Mouse (Mus musculus): Measurements from ENCODE around the gene Mtfp1.
"Not testable (repeated sequence)": the region's sequence is repeated elsewhere in the genome, so short reads cannot be mapped to it uniquely, and the experiment has no call there.

Gene Mtfp1

DNA sequence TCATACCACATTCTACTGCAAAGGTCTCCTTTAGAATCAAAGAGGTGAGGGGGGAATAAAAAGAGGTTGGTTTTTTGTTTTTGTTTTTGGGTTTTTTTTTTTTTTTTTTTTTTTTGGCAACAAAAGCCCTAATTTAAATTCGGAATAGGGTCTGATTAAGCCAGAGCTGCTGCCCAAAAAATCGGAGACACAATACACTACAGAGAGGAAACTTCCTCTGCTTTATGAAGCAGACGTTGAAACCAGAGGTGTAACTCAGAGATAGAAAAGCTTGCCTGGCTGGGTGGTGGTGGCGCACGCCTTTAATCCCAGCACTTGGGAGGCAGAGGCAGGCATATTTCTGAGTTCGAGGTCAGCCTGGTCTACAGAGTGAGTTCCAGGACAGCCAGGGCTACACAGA, 19.3 kb upstream of the Mtfp1 start:
- DNase-seq, result not testable (repeated sequence)

DNA sequence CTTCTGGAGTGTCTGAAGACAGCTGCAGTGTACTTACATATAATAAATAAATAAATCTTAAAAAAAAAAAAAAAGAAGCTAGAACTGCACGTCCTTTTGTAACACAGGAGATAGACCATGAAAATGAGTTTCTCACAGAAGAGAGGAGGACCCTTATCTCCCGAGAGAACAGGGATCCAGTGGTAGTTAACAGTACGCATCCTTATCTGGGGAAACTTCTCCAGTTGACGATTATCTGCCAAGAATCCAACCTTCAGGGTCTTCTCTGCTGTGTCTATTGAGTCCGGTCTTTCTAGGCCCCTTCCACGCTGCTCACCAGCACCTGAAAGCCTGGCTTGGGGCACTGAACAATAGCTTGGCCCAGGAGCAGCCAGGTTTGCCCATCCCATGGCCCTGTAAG, 18.7 kb upstream of the Mtfp1 start:
- no peak for DNase-seq

DNA sequence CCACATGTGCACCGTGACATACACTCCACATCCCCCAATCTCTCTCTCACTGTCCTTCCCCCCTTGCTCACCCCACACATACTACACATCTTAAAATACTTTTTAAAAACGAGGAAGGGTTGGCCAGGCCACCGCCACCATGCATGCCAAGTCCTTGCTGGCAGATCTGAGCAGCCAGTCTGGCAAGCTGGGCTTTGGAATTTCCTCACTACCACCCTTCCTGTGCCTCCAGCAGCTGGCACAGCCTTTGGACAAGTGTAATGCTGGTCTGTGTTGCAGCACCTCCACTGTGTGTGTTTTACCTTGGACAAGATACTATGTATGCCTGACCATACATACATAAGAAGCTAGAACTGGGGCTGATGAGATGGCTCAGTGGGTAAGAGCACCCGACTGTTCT, 18.3 kb upstream of the Mtfp1 start:
- no peak for DNase-seq

DNA sequence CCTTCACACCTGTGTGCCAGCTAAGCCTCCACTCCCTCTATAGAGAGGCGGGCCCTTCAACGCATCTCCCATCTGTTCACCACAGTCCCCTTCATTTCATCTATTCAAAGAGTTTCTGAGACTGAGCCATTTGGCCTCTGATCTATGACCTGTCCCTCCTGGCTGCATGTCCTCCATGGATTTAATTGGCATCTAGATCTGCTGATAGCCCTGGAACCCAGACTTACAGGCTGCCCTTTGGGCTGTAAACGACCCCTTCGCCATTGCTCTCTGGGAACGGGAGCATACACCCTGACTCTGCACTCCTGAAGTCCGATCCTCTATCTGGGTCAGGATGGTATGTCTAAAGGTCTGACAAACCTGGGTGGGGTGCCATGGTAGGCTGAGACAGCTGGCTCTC, 17.6 kb upstream of the Mtfp1 start:
- DNase-seq, result no peak

DNA sequence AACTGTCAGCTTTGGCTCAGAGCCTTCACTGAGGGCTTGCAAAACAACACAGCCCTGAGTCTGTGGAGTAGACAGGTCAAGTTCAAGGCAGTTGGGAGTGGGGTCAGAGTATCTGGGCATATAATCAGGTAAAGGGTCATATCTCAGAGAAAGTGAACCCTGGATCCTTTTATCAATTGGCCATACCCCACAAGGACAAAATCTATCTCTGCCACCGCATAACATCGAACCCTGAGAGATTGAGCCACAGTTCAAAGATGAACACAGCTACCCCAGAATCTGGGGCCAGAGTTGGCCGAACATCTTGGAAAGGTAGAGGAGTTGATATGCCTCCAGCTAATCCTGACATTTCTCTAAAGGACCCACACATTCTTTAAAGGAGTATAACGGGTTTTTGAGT, 16.8 kb upstream of the Mtfp1 start:
- DNase-seq, result no peak

DNA sequence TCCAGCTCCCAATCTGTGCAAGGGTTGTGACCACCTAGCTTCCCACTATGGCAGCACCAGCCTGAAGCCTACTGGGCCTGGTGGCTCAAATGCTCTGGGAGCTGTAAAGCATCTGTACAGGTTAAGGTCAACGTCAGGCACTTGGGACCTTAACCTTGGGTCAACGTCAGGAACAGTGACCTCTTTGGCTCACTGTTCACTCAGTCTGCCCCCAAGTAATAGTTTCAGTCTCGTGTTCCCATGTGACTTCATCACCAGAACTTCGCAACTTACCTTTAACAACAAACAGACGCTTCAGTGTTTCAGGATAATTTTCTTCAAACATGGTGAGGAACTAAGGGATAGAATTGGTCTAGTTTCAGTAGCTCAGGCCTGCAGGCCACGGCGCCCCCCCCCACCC, 13.4 kb upstream of the Mtfp1 start:
- DNase-seq, result no peak

DNA sequence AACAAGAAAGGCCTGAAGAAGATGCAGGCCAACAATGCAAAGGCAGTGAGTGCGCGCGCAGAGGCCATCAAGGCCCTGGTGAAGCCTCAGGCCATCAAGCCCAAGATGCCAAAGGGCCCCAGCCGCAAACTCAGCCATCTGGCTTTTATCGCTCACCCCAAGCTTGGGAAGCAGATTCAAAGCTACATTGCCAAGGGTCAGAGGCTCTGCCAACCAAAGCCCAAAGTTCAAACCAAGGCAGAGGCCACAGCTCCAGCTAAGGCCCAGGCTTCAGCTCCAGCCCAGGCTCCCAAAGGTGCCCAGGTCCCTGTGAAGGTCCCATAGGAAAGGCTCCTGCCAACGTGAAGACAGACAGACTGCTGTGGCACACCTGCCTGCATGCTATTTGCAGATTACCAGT, 12.7 kb upstream of the Mtfp1 start:
- not testable (repeated sequence) for DNase-seq

DNA sequence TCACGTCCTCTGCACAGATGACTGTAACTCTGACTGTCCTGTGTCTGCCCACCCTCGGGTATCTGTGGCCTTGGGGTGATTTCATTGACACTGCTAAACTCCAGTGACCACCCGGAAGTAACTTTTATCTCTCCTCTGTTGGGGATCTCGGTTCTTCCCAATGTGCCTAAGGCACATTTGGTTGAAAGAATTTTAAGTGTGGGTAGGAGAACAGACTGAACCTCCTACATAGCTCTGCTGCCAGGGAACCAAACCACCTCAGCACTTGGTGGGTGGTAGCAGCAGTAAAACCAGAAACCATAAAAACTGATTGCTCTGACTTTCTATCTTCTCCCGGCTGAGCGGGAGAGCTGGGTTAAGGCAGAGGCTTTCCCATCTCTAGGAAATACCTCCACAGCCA, 10.2 kb upstream of the Mtfp1 start:
- no peak for DNase-seq

DNA sequence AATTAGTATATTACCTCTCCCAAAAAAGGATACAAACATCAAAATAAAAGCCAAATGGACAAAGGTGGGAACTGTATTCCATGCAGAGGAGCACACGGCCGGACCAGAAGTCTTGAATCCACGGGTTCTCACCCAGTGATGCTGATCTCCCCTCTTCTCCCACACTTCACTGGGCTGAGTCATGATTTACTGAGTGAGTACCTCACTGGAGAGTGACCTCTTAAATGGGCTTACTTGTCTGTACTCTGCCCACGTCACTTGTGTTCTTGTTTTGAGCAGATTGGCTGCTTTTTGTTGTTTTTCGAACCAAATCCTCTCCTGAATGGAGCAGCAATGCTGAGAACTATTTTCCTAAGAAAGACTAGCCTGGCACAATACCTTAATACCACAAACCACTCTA, 9.7 kb upstream of the Mtfp1 start:
- DNase-seq, result no peak

DNA sequence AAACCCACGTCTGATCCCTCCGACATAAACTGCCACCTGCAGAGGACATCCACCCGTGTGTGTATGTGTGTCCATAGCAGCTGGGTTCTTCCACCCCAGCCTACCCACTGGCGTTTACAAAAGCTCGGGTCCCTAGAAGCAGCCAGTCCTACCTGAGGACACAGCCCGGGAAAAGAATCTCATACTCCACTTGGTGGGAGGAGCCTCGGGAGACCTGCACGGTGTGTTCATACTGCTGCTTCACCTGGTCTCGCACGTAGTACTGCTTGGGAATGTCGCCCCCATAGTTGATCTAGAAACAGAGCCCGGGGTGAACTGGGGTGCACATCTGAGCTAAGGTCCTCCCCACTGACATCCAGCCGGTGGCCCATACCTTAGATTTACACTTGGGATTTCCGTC, 8.3 kb upstream of the Mtfp1 start:
- DNase-seq, result no peak

DNA sequence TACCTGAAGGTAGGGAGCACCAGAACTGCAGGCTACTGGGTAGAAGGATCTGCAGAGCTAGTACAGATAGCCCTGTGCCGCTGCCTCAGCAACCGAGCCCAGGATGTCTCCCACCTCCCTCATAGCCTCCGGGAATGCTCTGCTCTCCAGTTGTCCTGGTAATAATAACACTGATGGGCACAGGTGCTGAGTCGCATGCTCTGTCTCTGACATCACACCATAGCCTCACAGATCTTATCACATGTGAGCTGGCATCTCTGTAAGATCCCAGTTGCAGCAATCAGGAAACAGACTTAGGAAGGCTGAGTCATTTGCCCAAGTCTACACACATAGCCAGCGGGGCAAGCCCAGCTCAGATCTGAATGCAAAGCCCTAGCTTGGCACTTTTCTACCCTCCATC, 6.6 kb upstream of the Mtfp1 start:
- DNase-seq, result no peak

DNA sequence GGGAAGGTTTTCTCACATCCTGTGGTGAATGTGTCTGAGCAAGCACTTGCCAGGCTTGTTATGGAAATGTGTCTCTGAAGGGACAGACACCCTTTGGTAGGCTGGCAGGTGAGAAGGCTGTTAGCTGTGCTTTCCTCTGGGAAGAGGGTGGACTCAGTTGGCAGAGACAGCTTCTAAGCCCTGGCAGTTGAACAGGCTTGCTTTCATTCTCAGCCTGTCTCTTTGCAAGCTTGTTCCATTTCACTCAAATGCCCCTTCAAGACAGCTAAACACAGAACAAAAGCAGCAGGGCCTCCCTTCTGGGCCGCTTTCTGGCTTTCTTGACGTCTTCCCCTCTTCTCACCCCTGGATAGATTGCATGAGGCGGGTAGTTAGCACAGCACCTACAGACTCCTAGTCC, 4.2 kb upstream of the Mtfp1 start:
- no peak for DNase-seq

DNA sequence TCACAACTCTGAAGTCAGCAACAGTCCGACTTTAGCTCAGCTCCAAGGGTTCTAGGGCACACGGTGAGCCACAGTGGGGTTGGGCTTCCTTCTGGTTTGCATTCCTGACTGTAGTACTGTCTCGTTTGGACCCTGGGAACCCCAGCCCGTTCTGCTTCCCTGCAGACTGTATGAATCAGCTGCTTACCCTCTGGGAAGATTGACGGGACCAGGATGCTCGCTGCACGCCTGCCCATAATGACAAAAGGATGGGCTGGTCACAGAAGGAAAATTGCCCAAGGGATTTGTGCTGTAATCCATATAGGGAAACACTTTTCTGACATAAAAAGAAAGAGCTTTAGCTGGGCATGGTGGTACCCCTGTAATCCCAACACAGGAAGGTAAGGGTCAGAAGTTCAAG, 3.6 kb upstream of the Mtfp1 start:
- no peak for DNase-seq

DNA sequence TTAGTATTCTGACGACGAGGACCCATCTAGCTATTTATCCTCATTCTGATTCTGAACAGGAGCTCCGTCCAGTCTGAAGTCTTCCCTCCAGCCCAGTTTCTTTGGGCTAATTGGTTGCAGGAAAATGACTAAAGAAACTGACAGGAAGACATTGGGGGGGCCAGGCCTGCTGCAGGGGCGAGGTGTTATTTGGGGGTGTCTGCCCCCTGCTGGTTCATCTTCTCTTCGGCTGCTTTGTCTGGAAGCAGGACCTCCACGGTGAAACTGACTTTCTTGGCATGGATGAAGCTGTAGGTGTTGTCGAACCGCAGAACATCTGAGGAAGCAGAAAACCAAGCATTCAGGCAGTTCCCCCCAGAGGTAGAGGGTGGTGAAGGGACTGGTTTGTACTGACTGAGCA, 2.9 kb upstream of the Mtfp1 start:
- no peak for DNase-seq

DNA sequence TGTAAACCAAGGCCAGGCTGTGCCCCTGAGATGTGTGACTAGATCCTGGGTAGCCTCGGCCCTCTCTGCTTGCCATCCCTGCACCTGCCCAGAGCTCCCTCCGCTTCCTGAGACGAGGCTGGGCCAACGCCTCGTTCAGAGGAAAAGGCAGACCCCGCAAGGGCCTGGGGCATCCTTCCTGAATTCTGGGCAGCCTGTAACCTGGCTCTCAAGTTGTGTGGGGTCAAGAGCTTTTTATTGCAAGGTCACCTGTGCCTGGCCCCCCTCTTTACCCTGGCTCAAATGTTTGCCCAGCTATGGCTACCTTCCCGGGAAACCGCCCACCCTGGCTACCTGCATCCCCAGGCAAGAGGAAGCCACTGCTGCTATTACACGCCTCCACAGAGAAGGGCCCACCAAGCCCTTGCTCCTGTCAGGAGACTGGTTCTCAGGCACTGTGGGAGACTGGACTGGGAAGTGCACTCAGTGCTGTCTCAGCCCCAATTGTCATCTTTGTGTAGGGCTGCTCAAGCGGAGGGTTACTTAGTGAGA, 1.9 kb upstream of the Mtfp1 start:
- peak in 1 of 2 experiments; percentile 22 for DNase-seq

DNA sequence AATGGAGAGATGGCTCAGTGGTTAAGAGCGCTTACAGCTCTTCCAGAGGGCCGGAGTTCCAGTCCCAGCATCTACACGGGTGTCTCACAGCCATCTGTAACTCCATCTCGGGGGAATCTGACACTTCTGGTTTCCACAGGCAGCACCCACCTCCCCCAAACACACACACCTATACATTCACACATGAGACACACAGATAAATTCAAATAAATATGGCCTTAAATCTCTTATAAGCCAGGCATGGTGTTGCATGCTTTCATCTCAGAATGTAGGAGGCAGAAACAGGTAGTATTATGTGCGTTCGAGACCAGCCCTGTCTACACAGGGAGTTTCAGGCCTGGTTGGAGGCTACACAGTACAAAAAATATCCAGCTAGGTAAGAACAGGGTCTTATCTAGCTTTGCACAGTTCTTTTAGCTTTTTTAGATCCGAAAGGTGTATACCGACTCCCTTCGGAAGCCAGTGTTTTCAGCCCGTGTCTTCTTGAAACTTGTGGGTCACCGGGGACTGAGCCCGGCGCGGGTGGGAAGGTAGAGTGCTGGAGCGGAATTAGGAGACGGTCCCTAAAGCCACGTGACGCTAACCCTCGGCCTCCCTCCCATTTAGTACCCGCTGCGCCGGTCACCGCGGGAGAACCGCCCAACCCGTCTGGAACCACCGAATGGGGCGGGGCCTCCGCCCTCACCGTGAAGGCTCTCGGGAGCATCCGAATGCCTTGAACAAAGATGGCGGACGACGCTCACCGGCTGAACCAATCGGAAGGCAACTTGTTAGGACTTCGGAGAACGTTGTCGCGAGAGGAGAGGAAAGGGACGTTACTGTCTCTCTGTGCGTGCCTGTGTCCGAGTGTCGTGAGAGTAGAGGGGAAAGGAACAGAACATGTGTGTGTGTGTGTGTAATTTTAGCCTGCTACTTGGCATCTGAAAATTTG, 1.1 kb upstream of the Mtfp1 start:
- DNase-seq, result peak; percentile 99

DNA sequence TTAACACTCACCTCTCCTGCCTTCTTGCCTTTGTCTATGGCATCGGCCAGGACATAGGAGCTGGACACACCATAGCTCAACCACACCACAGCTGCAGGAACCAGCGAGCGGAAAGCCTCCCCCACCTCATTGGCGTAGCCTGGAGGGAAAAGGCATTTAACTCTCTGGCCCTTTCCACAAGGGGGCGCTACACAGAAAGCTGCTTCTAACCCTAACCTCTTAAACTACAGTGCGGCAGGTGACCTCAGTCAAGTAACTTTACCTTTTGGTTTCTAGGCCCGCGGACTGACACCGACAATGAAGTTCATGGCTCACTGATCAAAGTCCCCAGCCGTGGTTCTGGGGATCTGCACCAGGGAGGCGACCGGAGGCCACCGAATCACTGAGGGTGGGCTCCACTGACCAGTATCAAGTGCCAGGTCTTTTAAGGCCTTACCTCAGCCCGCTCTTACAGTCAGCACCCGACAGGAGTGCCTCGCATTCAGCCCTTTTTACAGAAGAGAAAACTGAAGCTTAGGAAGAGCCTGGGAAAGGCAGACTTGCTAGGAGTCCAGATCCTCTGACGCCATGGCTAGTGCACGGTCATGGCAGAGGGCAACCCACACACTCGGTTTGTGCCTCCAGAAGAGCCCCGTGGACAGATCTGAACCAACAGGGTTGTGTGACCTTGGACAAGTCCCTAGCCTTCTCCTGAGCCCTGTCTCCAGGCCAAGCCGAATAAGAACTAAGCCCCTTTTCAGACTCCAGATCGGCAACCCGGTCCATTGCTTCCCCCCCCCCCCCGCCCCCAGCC, 671 bp downstream of the Mtfp1 start:
- peak; percentile 73 to 84 for DNase-seq

DNA sequence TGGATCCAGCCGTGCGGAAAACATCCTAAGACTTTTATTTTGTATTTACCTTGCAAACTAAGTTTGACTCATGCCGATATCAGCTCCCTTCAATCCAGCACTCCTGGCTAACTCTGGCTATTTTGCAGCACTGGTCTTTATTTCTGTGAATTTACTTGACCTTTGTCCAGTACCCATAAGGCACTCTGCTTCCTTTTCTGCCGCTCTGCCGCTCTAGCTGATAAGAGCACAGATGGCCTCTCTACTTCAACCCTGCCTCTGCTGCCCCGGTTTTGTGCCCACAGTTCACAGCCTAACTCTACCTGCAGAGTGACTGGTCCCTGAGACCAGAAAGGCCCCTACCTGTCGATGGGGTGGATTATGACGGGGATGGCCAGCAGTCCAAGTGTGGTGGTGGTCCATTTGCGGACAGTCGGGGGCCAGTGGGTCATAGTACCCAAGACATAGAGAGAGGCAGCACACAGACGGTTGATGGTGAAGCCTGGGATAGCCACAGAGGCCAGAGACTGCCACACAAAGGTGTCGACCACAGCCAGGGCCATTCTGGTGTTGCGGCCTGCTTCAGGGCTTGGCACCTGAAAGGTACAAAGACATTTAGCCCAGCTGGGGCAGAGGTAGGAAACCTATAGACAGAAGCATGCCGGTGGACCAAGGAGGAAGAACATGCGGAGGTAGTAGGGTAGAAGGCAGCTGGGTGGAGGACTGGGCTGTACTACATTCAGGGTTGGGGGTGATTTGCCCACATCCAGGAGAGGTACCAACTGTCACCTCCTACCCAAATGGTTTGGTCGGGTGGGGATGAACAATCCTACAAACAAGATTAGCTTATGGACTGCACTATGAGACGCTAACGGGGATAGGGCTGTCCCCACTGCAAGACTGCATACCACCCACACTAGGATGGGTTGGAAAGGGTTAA, 1.5 kb downstream of the Mtfp1 start:
- DNase-seq, result no peak

DNA sequence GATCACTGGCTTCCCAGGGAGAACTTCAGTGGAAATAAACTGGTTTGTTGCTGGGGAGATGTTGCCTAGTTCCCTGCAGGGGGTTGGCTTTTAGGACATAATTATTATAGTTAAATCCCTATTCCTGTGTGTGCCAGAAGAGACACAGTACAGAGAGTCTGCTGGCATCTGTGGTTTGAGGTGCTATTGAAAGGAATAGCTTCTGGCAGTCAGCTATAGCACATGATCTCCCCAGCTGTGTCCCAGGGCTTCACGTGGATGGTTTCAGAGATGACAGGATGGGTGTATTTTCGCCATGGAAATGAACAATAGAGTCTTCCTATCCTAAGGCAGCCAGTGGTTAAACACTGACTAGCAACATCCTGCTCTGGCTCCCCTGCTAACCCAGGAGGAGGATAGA, 8.0 kb downstream of the Mtfp1 start:
- no peak for DNase-seq

DNA sequence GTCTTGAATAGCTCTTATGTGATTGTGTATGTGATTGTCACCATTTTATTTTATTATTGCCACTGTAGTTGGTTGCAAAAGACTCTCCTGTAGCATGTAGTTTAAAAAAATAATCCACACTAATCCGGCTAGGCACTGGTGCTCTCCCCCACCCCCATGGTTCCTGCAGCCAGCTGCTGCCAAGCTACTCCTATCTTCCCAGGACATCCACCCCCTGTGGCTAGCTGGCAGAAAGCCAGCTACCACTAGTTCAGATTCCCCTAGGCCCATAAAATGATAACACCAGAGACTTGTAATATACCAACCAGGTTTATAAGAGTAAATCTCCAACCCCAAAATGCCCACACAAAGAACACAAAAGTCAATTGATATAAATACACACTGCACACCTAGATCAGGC, 9.0 kb downstream of the Mtfp1 start:
- no peak for DNase-seq

DNA sequence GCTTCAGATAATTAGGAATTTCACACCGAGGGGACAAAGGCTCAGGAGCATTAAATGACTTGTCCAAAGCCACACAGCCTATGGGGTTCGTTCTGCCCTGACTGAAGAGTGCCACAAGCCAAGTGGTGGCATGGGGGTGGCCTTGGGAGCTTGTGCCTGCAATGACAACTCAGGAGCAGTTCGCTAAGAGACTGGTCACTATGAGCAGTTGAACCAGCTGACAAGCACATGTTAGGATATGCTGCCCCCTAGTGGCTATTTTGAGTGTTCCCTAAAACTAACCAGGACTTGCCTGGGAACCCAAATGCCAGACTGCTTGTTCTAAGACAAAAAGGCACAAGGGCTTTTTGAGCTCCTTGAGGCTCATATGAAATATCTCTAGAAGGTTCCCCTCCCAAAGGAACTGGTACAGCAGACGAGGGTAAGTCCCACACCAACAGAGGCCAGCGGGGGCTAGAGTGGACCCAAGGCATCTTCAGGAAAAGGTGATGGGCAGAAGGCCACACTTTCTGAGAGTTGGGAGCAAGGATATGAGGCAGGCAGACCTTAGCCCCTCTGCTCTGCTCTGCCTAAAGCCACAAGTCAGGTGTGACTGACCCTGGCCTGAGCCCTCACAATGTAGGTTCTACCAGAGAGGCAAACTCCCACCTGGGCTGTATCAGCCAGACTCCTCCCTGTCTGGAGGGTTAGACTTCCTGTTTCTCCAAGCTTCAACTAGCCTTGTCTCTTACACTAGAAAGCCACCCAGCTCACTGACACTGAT, 11.7 kb downstream of the Mtfp1 start:
- peak; percentile 60 to 64 for DNase-seq

DNA sequence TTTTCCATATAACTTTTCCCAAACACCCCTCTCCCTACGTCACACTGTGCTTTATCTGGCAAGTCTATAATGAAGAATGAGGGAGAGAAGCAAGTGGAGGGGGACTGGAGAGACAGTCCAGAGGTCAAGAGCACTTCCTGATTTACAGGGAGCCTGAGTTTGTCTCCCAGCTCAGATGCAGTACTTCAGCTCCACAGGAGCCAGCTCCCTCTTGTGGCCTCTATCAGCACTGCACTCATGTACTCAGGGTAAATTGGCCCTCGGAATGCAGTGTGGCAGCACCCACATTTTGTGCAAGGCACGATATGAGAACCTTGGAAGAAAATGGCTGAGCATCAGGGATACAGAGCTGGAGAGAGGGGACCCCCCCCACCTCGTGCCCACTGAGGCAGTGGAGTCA, 15.0 kb downstream of the Mtfp1 start:
- DNase-seq, result peak; percentile 45 to 77

Measured in kidney, adult 8-10 months (tissue).